Mouse (Mus musculus) CH12.LX (cell line): Measurements from ENCODE around the gene Palm. TPM values are rescaled to one million over a fixed set of nuclear protein-coding genes. Genes with fewer than 3 reads are reported as not detected.

Experiments
- DNase-seq: peaks from one replicate; pipeline ENCODE4 v3.0.0-alpha.2; 2013; ENCODE audit errors: extremely low read depth
- H3K27ac ChIP-seq: 2 replicates; pipeline ENCODE4 v1.5.1; 2012; ENCODE audit warnings: low read depth, mild to moderate bottlenecking, control low read depth, moderate library complexity; ENCODE audit not compliant: insufficient read depth
- H3K27me3 ChIP-seq: replicated peaks from 2 replicates; pipeline ENCODE3; 2012; ENCODE audit warnings: inconsistent platforms
- H3K36me3 ChIP-seq, 2 experiments: replicated peaks in 1 of 2; 2 replicates each; pipeline versions ENCODE3 to v1.6.1; 2012; ENCODE audit warnings: inconsistent platforms in 1 of 2, low read length in 1 of 2, mild to moderate bottlenecking in 1 of 2, mixed read lengths in 1 of 2, moderate library complexity in 1 of 2; ENCODE audit not compliant: control insufficient read depth in 1 of 2, insufficient read depth in 1 of 2
- H3K4me1 ChIP-seq, 2 experiments: 2 replicates each; pipeline ENCODE4 v1.6.1; 2012; ENCODE audit warnings: inconsistent platforms in 1 of 2, moderate library complexity in 1 of 2; ENCODE audit not compliant: insufficient read depth in 2 of 2, control insufficient read depth in 1 of 2
- H3K4me2 ChIP-seq: 2 replicates; pipeline ENCODE4 v1.6.1; 2012; ENCODE audit warnings: low read depth, mild to moderate bottlenecking, control low read depth; ENCODE audit not compliant: poor library complexity, insufficient read depth, severe bottlenecking
- H3K4me3 ChIP-seq, 3 experiments: fragments of 150-350 bp in 1 of 3; sonication (generic) in 1 of 3; replicated peaks in 1 of 3; 2 replicates each; pipeline versions ENCODE3 to v1.5.1; 2011 to 2012; ENCODE audit warnings: low read depth in 2 of 3, low read length in 2 of 3, mild to moderate bottlenecking in 2 of 3, moderate library complexity in 2 of 3, control low read depth in 1 of 3, improper control_type of control experiment in 1 of 3, inconsistent platforms in 1 of 3, mixed read lengths in 1 of 3; ENCODE audit not compliant: poor library complexity in 1 of 3
- H3K79me2 ChIP-seq: replicated peaks from 2 replicates; pipeline ENCODE4 v1.6.1; 2012; ENCODE audit warnings: mild to moderate bottlenecking, moderate library complexity; ENCODE audit not compliant: control insufficient read depth, poor library complexity, insufficient read depth, severe bottlenecking; ENCODE audit errors: extremely low read depth
- H3K9ac ChIP-seq: 2 replicates; pipeline ENCODE4 v1.6.1; 2012; ENCODE audit warnings: low read depth, mild to moderate bottlenecking, control low read depth, moderate library complexity; ENCODE audit not compliant: insufficient read depth
- H3K9me3 ChIP-seq: replicated peaks from 2 replicates; pipeline ENCODE3; 2012; ENCODE audit warnings: low read length, inconsistent platforms, mixed read lengths
- BHLHE40 ChIP-seq: IDR thresholded peaks from 2 replicates; pipeline ENCODE4 v1.6.1; 2011; ENCODE audit warnings: mild to moderate bottlenecking, low read depth, low read length, improper control_type of control experiment
- CHD2 ChIP-seq: IDR thresholded peaks from 2 replicates; pipeline ENCODE4 v1.6.1; 2011; ENCODE audit warnings: low read length, improper control_type of control experiment
- CTCF ChIP-seq, 2 experiments: IDR thresholded peaks in 1 of 2; conservative IDR thresholded peaks in 1 of 2; 2 replicates each; pipeline ENCODE4 v1.5.1; 2011 to 2012; ENCODE audit warnings: low read depth in 2 of 2, low read length in 2 of 2, improper control_type of control experiment in 1 of 2, inconsistent platforms in 1 of 2, mild to moderate bottlenecking in 1 of 2, moderate library complexity in 1 of 2
- ELF1 ChIP-seq: IDR thresholded peaks from 2 replicates; pipeline ENCODE4 v1.6.1; 2014; ENCODE audit warnings: low read depth, mild to moderate bottlenecking, inconsistent platforms, low read length, improper control_type of control experiment
- ETS1 ChIP-seq: conservative IDR thresholded peaks from 2 replicates; pipeline ENCODE4 v1.6.1; 2012; ENCODE audit warnings: low read depth, mild to moderate bottlenecking, inconsistent platforms, low read length, improper control_type of control experiment, moderate library complexity
- HCFC1 ChIP-seq: IDR thresholded peaks from 2 replicates; pipeline ENCODE4 v1.6.1; 2012; ENCODE audit warnings: low read depth, mild to moderate bottlenecking, inconsistent platforms, low read length, improper control_type of control experiment
- IRF4 ChIP-seq: IDR thresholded peaks from 2 replicates; pipeline ENCODE4 v1.6.1; 2014; ENCODE audit warnings: low read depth, mild to moderate bottlenecking, inconsistent platforms, low read length, improper control_type of control experiment
- KAT2A ChIP-seq: IDR thresholded peaks from 2 replicates; pipeline ENCODE4 v1.6.1; 2012; ENCODE audit warnings: low read length, improper control_type of control experiment, inconsistent platforms; ENCODE audit not compliant: insufficient replicate concordance
- MAX ChIP-seq: IDR thresholded peaks from 2 replicates; pipeline ENCODE4 v1.6.1; 2011; ENCODE audit warnings: low read length, improper control_type of control experiment
- MAZ ChIP-seq: IDR thresholded peaks from 2 replicates; pipeline ENCODE4 v1.6.1; 2012; ENCODE audit warnings: low read depth, mild to moderate bottlenecking, inconsistent platforms, low read length, improper control_type of control experiment, moderate library complexity
- MEF2A ChIP-seq: IDR thresholded peaks from 2 replicates; pipeline ENCODE4 v1.6.1; 2014; ENCODE audit warnings: low read depth, mild to moderate bottlenecking, inconsistent platforms, low read length, improper control_type of control experiment, borderline replicate concordance
- MXI1 ChIP-seq: IDR thresholded peaks from 2 replicates; pipeline ENCODE4 v1.6.1; 2011; ENCODE audit warnings: mild to moderate bottlenecking, low read depth, low read length, improper control_type of control experiment
- MYC ChIP-seq: IDR thresholded peaks from 2 replicates; pipeline ENCODE4 v1.6.1; 2011; ENCODE audit warnings: low read depth, mild to moderate bottlenecking, improper control_type of control experiment, low read length
- NELFE ChIP-seq: IDR thresholded peaks from 2 replicates; pipeline ENCODE4 v1.6.1; 2011; ENCODE audit warnings: low read depth, low read length, improper control_type of control experiment
- NRF1 ChIP-seq: IDR thresholded peaks from 2 replicates; pipeline ENCODE4 v1.6.1; 2014; ENCODE audit warnings: low read depth, mild to moderate bottlenecking, inconsistent platforms, low read length, improper control_type of control experiment, moderate library complexity
- POLR2A ChIP-seq: IDR thresholded peaks from 2 replicates; pipeline ENCODE4 v1.6.1; 2011; ENCODE audit warnings: low read depth, mild to moderate bottlenecking, improper control_type of control experiment, low read length
- POLR2AphosphoS2 ChIP-seq: IDR thresholded peaks from 2 replicates; pipeline ENCODE4 v1.6.1; 2011; ENCODE audit warnings: low read depth, low read length, improper control_type of control experiment
- RAD21 ChIP-seq: IDR thresholded peaks from 2 replicates; pipeline ENCODE4 v1.6.1; 2011; ENCODE audit warnings: low read depth, mild to moderate bottlenecking, low read length, improper control_type of control experiment, moderate library complexity
- RCOR1 ChIP-seq: conservative IDR thresholded peaks from 2 replicates; pipeline ENCODE4 v1.6.1; 2012; ENCODE audit warnings: low read depth, mild to moderate bottlenecking, inconsistent platforms, low read length, improper control_type of control experiment
- SIN3A ChIP-seq: IDR thresholded peaks from 2 replicates; pipeline ENCODE4 v1.6.1; 2012; ENCODE audit warnings: low read length, improper control_type of control experiment, inconsistent platforms
- SMC3 ChIP-seq: IDR thresholded peaks from 2 replicates; pipeline ENCODE4 v1.6.1; 2011; ENCODE audit warnings: low read depth, low read length, improper control_type of control experiment
- TBP ChIP-seq: conservative IDR thresholded peaks from 2 replicates; pipeline ENCODE4 v1.6.1; 2011; ENCODE audit warnings: low read depth, low read length, improper control_type of control experiment
- TCF12 ChIP-seq: IDR thresholded peaks from 2 replicates; pipeline ENCODE4 v1.6.1; 2014; ENCODE audit warnings: low read depth, mild to moderate bottlenecking, inconsistent platforms, low read length, improper control_type of control experiment
- UBTF ChIP-seq: IDR thresholded peaks from 2 replicates; pipeline ENCODE4 v1.6.1; 2012; ENCODE audit warnings: low read depth, mild to moderate bottlenecking, inconsistent platforms, low read length, improper control_type of control experiment, moderate library complexity
- USF1 ChIP-seq: IDR thresholded peaks from 2 replicates; pipeline ENCODE4 v1.6.1; 2014; ENCODE audit warnings: low read depth, mild to moderate bottlenecking, inconsistent platforms, low read length, improper control_type of control experiment
- ZC3H11A ChIP-seq: IDR thresholded peaks from 2 replicates; pipeline ENCODE4 v1.6.1; 2012; ENCODE audit warnings: low read depth, mild to moderate bottlenecking, inconsistent platforms, low read length, improper control_type of control experiment
- ZKSCAN1 ChIP-seq: IDR thresholded peaks from 2 replicates; pipeline ENCODE4 v1.6.1; 2012; ENCODE audit warnings: low read depth, inconsistent platforms, low read length, improper control_type of control experiment, borderline replicate concordance
- ZMIZ1 ChIP-seq: IDR thresholded peaks from 2 replicates; pipeline ENCODE4 v1.6.1; 2012; ENCODE audit warnings: low read depth, mild to moderate bottlenecking, inconsistent platforms, low read length, improper control_type of control experiment
- dilution Hi-C: fragments of 300-500 bp; cut with MboI; formaldehyde crosslinking; loops from 2 replicates; pipeline ENCODE4 v1.14.3; 2020; ENCODE audit warnings: low sequenced_read_pairs; ENCODE audit not compliant: extremely low pct_unique_long_range_greater_than_20kb, extremely low pct_ligation_motif_present
- in situ Hi-C: fragments of 300-500 bp; cut with MboI; formaldehyde crosslinking; loops from 3 replicates; pipeline ENCODE4 v1.14.3; 2019; ENCODE audit warnings: low sequenced_read_pairs, low pct_ligation_motif_present, low pct_unique_long_range_greater_than_20kb, mixed read lengths
- polyA plus RNA-seq: library from polyadenylated mRNA; unstranded; fragments of >175 nt; gene quantifications from 2 replicates; pipeline ENCODE4 v1.2.1, GENCODE M21; 2012; ENCODE audit warnings: low read depth; ENCODE audit not compliant: insufficient read length
- total RNA-seq, 2 experiments: library from RNA; depleted of rRNA; stranded (reverse); fragments of 300-350 nt in 1 of 2; fragments of >200 nt in 1 of 2; gene quantifications; 2 replicates each; pipeline ENCODE4 v1.2.3; 2012 to 2014

Palm gene
- total and polyA plus RNA-seq, 3 experiments: 0.78 to 5.3 (median 2.5) TPM

DNA sequence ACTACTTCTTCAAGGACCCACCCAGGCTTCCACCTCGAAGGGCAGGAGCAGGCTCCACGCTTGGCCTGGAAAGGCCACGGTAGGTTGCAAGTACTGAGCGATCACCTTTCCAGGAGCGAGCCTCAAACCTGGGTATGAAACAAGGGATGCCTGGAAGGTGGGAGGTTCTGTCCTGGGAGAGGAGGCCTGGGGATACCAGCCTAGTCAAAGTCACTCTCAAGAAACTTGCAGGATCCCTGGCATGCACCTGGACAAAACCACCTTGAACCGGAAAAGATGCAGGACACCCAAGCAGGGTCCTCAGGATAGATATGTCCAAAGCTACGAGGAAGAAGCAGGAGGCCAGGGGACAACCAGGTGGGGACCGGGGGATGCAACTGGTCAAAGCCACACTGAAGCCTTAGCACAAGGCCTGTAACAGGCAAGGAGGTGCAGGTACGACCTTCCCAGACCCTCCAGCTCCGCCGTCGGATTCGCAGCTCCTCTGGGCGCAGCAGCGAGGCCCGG is 27.3 kb upstream of the Palm start:
- 0 out of 2 replicates have a peak, but pooled peaks have one; percentile 4 for TF ChIP-seq UBTF
- no peak for TF ChIP-seq KAT2A
- dilution Hi-C loops (no loop called here), in situ Hi-C loops (no loop called here)
- Histone ChIP-seq H3K4me2 (peak overlapping the region; percentile 77), H3K4me3 (peak overlapping the region; percentile 92 to 98 (median 98)), H3K9ac (peak overlapping the region; percentile 99), H3K4me1 (peaks cover 27 to 47% of the 10 kb centered on the region in 2 experiments), H3K9me3 (no peaks in the 10 kb centered on the region), H3K79me2 (peaks cover 38% of the 10 kb centered on the region), H3K36me3 (peaks cover 23 to 41% of the 10 kb centered on the region in 2 experiments), H3K27me3 (no peaks in the 10 kb centered on the region), H3K27ac (no peak overlapping the region)
- DNase-seq: no peak

- no peaks in the 10 kb centered on the region for H3K9me3 ChIP-seq
- peak; percentile 40; the same call in 1 of the 2 replicates for TF ChIP-seq IRF4
- TF ChIP-seq NELFE: 0 out of 2 replicates have a peak, but pooled peaks have one; percentile 52
- TF ChIP-seq RAD21: no peak
- TF ChIP-seq BHLHE40: peak; percentile 95
- peak; percentile 23; the same call in 1 of the 2 replicates for TF ChIP-seq USF1
- TF ChIP-seq POLR2AphosphoS2: no peak
- TF ChIP-seq ELF1: peak; percentile 99
- TF ChIP-seq CTCF (conservative IDR thresholded peaks at IDR 0.05 in 1 of 2, IDR thresholded peaks at IDR 0.05 in 1 of 2; ENCODE audit: low read depth in 2 of 2, low read length in 2 of 2): no peak
- peak; percentile 68; the same call in 1 of the 2 replicates for TF ChIP-seq ZMIZ1
- TF ChIP-seq TBP: 0 out of 2 replicates have a peak, but pooled peaks have one; percentile 39
- TF ChIP-seq MAZ: peak; percentile 91; the same call in 1 of the 2 replicates
- TF ChIP-seq MAX: peak; percentile 87
- TF ChIP-seq RCOR1: no peak
- peak; percentile 55; the same call in 1 of the 2 replicates for TF ChIP-seq CHD2
- peak; percentile 89 for TF ChIP-seq HCFC1
- peak; percentile 80 for TF ChIP-seq NRF1
- peak; percentile 75 for TF ChIP-seq POLR2A
- TF ChIP-seq TCF12: peak; percentile 86
- peak; percentile 84; the same call in 1 of the 2 replicates for TF ChIP-seq KAT2A
- TF ChIP-seq MEF2A: peak; percentile 82; the same call in 1 of the 2 replicates
- peak; percentile 73 for TF ChIP-seq SIN3A
- peak; percentile 32; the same call in 1 of the 2 replicates for TF ChIP-seq ETS1
- peak; percentile 79 for TF ChIP-seq MYC
- peak; percentile 89 for TF ChIP-seq MXI1
- TF ChIP-seq ZKSCAN1: no peak
- TF ChIP-seq SMC3: no peak
- TF ChIP-seq ZC3H11A: no peak
- H3K4me2 ChIP-seq: peak within 1 kb of the TSS; percentile 77
- peaks cover 38% of the 10 kb centered on the region for H3K79me2 ChIP-seq
- dilution Hi-C loops: no loop called here
- DNase-seq: peak; percentile 100
- H3K27ac ChIP-seq: peak within 1 kb of the TSS; percentile 78
- peaks cover 16 to 35% of the 10 kb centered on the region in 2 experiments for H3K36me3 ChIP-seq
- H3K9ac ChIP-seq: peak within 1 kb of the TSS; percentile 99
- H3K4me3 ChIP-seq: peak within 1 kb of the TSS; percentile 92 to 98 (median 98)
- in situ Hi-C loops: no loop called here
- no peaks in the 10 kb centered on the region for H3K27me3 ChIP-seq
- H3K4me1 ChIP-seq: peaks cover 27 to 47% of the 10 kb centered on the region in 2 experiments
Observed at GRCm38 (mm10) chr10:79766508-79767325, 26.7 kb upstream of the Palm start, which contains the start of gene Rnf126. Gene Rnf126 (minus strand): TSS chr10:79766952.
